Mouse (Mus musculus): Measurements from ENCODE around the gene Akr1a1.

- TF ChIP-seq CTCF (IDR thresholded peaks at IDR 0.05; ENCODE audit: low read depth, low read length) (no peak), TAL1 (conservative IDR thresholded peaks at IDR 0.05; ENCODE audit: low read depth, low read length) (no peak), GATA1 (IDR thresholded peaks at IDR 0.05; ENCODE audit: borderline replicate concordance, low read length) (no peak), POLR2AphosphoS5 (IDR thresholded peaks at IDR 0.05; ENCODE audit: insufficient replicate concordance, low read depth, low read length) (no peak)
Measured at GRCm38 (mm10) chr4:116644326-116644725, 7.2 kb downstream of the Akr1a1 start.

Data from G1E (cell line).